Mouse (Mus musculus): ENCODE measurements around the gene Large1.

Large1 gene

GRCm38 (mm10) chr8:72832371-72832770, 521.0 kb downstream of the Large1 start:
- Histone ChIP-seq H3K27me3 (ENCODE audit: insufficient read depth, low read length) (no peaks in the 10 kb centered on the region), H3K4me1 (replicated peaks; ENCODE audit: low read depth, low read length) (no peaks in the 10 kb centered on the region), H3K36me3 (ENCODE audit: insufficient read depth, low read length) (peaks cover 3% of the 10 kb centered on the region; the same call in 1 of the 2 replicates), H3K9me3 (ENCODE audit: low read length) (no peaks in the 10 kb centered on the region), H3K4me3 (replicated peaks; ENCODE audit: low read length) (no peak overlapping the region)
- no peak for TF ChIP-seq CTCF (conservative IDR thresholded peaks at IDR 0.05; ENCODE audit: low read length)
- TF ChIP-seq NANOG (IDR thresholded peaks at IDR 0.05; ENCODE audit: borderline replicate concordance, low read length) = no peak
- TF ChIP-seq POU5F1 (IDR thresholded peaks at IDR 0.05; ENCODE audit: borderline replicate concordance, low read length) = no peak

- no peaks in the 10 kb centered on the region for H3K4me1 ChIP-seq (replicated peaks; ENCODE audit: low read depth, low read length)
- no peaks in the 10 kb centered on the region for H3K9me3 ChIP-seq (ENCODE audit: low read length)
- no peaks in the 10 kb centered on the region for H3K27me3 ChIP-seq (ENCODE audit: insufficient read depth, low read length)
- no peak overlapping the region for H3K4me3 ChIP-seq (replicated peaks; ENCODE audit: low read length)
- peaks cover 10% of the 10 kb centered on the region; the same call in 1 of the 2 replicates for H3K36me3 ChIP-seq (ENCODE audit: insufficient read depth, low read length)
- TF ChIP-seq NANOG (IDR thresholded peaks at IDR 0.05; ENCODE audit: borderline replicate concordance, low read length) = no peak
- no peak for TF ChIP-seq CTCF (conservative IDR thresholded peaks at IDR 0.05; ENCODE audit: low read length)
- TF ChIP-seq POU5F1 (IDR thresholded peaks at IDR 0.05; ENCODE audit: borderline replicate concordance, low read length) = no peak
Measured at GRCm38 (mm10) chr8:72817655-72818349, 535.5 kb downstream of the Large1 start.

DNA sequence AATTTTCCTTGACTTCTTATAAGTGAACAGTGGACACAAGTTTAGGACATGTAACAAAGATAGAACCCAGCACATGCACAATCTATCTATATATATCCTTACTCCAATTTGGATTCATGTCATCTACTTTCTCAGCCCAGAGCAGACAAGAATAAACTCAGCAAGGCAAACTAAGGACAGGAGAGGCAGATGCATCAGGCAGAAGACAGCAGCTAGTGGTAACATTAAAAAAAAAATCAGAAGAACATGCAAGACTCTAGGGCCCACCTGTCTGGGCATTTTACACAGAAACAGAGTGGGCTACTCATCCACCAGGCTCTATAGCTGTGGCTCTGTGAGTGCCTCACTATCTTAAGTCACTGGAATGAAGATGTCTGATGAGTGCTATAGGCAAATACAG, 536.7 kb downstream of the Large1 start:
- Histone ChIP-seq H3K36me3 (ENCODE audit: insufficient read depth, low read length) (peaks cover 10% of the 10 kb centered on the region; the same call in 1 of the 2 replicates), H3K27me3 (ENCODE audit: insufficient read depth, low read length) (no peaks in the 10 kb centered on the region), H3K4me3 (replicated peaks; ENCODE audit: low read length) (no peak overlapping the region), H3K9me3 (ENCODE audit: low read length) (no peaks in the 10 kb centered on the region), H3K4me1 (replicated peaks; ENCODE audit: low read depth, low read length) (no peaks in the 10 kb centered on the region)
- TF ChIP-seq POU5F1 (IDR thresholded peaks at IDR 0.05; ENCODE audit: borderline replicate concordance, low read length) (no peak), CTCF (conservative IDR thresholded peaks at IDR 0.05; ENCODE audit: low read length) (no peak), NANOG (IDR thresholded peaks at IDR 0.05; ENCODE audit: borderline replicate concordance, low read length) (no peak)

GRCm38 (mm10) chr8:72815681-72816080, 537.7 kb downstream of the Large1 start:
- H3K4me1 ChIP-seq (replicated peaks; ENCODE audit: low read depth, low read length) = no peaks in the 10 kb centered on the region
- TF ChIP-seq CTCF (conservative IDR thresholded peaks at IDR 0.05; ENCODE audit: low read length) (no peak), NANOG (IDR thresholded peaks at IDR 0.05; ENCODE audit: borderline replicate concordance, low read length) (no peak), POU5F1 (IDR thresholded peaks at IDR 0.05; ENCODE audit: borderline replicate concordance, low read length) (no peak)

GRCm38 (mm10) chr8:72812690-72813089, 540.6 kb downstream of the Large1 start:
- TF ChIP-seq CTCF (conservative IDR thresholded peaks at IDR 0.05; ENCODE audit: low read length) (0 out of 2 replicates have a peak, but pooled peaks have one; percentile 3), POU5F1 (IDR thresholded peaks at IDR 0.05; ENCODE audit: borderline replicate concordance, low read length) (no peak)
- H3K4me3 ChIP-seq (replicated peaks; ENCODE audit: low read length) = no peak overlapping the region
- peaks cover 10% of the 10 kb centered on the region; the same call in 1 of the 2 replicates for H3K36me3 ChIP-seq (ENCODE audit: insufficient read depth, low read length)
- no peaks in the 10 kb centered on the region for H3K4me1 ChIP-seq (replicated peaks; ENCODE audit: low read depth, low read length)
- H3K27me3 ChIP-seq (ENCODE audit: insufficient read depth, low read length) = no peaks in the 10 kb centered on the region
- H3K9me3 ChIP-seq (ENCODE audit: low read length) = no peaks in the 10 kb centered on the region

More at GRCm38 (mm10) chr8:72815681-72816080, 537.7 kb downstream of the Large1 start:
- Histone ChIP-seq H3K36me3 (ENCODE audit: insufficient read depth, low read length) (peaks cover 10% of the 10 kb centered on the region; the same call in 1 of the 2 replicates), H3K27me3 (ENCODE audit: insufficient read depth, low read length) (no peaks in the 10 kb centered on the region), H3K9me3 (ENCODE audit: low read length) (no peaks in the 10 kb centered on the region), H3K4me3 (replicated peaks; ENCODE audit: low read length) (no peak overlapping the region)

GRCm38 (mm10) chr8:72801583-72801982, 551.8 kb downstream of the Large1 start:
- no peaks in the 10 kb centered on the region for H3K9me3 ChIP-seq (ENCODE audit: low read length)
- H3K27me3 ChIP-seq (ENCODE audit: insufficient read depth, low read length) = no peaks in the 10 kb centered on the region
- H3K4me1 ChIP-seq (replicated peaks; ENCODE audit: low read depth, low read length) = no peaks in the 10 kb centered on the region
- no peaks in the 10 kb centered on the region for H3K36me3 ChIP-seq (ENCODE audit: insufficient read depth, low read length)
- no peak overlapping the region for H3K4me3 ChIP-seq (replicated peaks; ENCODE audit: low read length)
- no peak for TF ChIP-seq POU5F1 (IDR thresholded peaks at IDR 0.05; ENCODE audit: borderline replicate concordance, low read length)
- no peak for TF ChIP-seq CTCF (conservative IDR thresholded peaks at IDR 0.05; ENCODE audit: low read length)
- no peak for TF ChIP-seq NANOG (IDR thresholded peaks at IDR 0.05; ENCODE audit: borderline replicate concordance, low read length)

- Histone ChIP-seq H3K27me3 (ENCODE audit: insufficient read depth, low read length) (no peaks in the 10 kb centered on the region), H3K9me3 (ENCODE audit: low read length) (no peaks in the 10 kb centered on the region), H3K36me3 (ENCODE audit: insufficient read depth, low read length) (no peaks in the 10 kb centered on the region), H3K4me1 (replicated peaks; ENCODE audit: low read depth, low read length) (no peaks in the 10 kb centered on the region), H3K4me3 (replicated peaks; ENCODE audit: low read length) (no peak overlapping the region)
- TF ChIP-seq CTCF (conservative IDR thresholded peaks at IDR 0.05; ENCODE audit: low read length) = no peak
- TF ChIP-seq POU5F1 (IDR thresholded peaks at IDR 0.05; ENCODE audit: borderline replicate concordance, low read length) = no peak
- TF ChIP-seq NANOG (IDR thresholded peaks at IDR 0.05; ENCODE audit: borderline replicate concordance, low read length) = no peak
Measured at GRCm38 (mm10) chr8:72780644-72781043, 572.7 kb downstream of the Large1 start.

GRCm38 (mm10) chr8:72777797-72778196, 575.5 kb downstream of the Large1 start:
- TF ChIP-seq NANOG (IDR thresholded peaks at IDR 0.05; ENCODE audit: borderline replicate concordance, low read length) = no peak
- no peak for TF ChIP-seq POU5F1 (IDR thresholded peaks at IDR 0.05; ENCODE audit: borderline replicate concordance, low read length)
- no peak for TF ChIP-seq CTCF (conservative IDR thresholded peaks at IDR 0.05; ENCODE audit: low read length)
- H3K9me3 ChIP-seq (ENCODE audit: low read length) = no peaks in the 10 kb centered on the region
- no peaks in the 10 kb centered on the region for H3K36me3 ChIP-seq (ENCODE audit: insufficient read depth, low read length)
- no peak overlapping the region for H3K4me3 ChIP-seq (replicated peaks; ENCODE audit: low read length)
- no peaks in the 10 kb centered on the region for H3K4me1 ChIP-seq (replicated peaks; ENCODE audit: low read depth, low read length)
- H3K27me3 ChIP-seq (ENCODE audit: insufficient read depth, low read length) = no peaks in the 10 kb centered on the region

Measured in E14TG2a.4 (cell line).